Mouse (Mus musculus) induced T-regulatory cell, adult 2 months (primary cell): ENCODE measurements around the gene Ereg.

Source experiments
- DNase-seq: peaks from one replicate; pipeline ENCODE4 v3.0.0-alpha.2; 2012; ENCODE audit warnings: low read depth

Gene Ereg

DNA sequence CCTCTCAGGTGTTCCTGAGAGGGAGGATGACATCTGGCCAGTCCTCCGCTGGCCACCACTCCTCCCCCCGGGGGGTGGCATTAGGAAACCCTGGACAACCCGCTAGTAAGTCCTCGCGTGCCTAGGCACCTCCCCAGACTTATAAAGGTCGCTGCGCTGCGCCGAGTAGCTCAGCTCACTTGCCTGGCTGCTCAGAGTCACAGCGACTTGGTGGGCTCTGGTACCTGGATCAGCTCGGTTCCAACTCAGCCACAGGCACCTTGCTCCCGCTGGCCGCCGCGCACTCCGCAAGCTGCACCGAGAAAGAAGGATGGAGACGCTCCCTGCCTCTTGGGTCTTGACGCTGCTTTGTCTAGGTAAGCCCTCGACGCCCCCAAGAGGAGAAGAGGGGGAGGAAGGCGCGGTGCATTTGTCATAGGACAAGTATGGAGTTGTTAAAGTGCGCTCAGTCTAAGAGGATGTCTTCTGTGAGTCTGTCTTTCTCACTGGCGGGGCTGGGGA, at the start of gene Ereg:
Gene Ereg, plus strand, starts transcription at position 173 of the 501 bp plus-strand sequence.
- DNase-seq = no peak

GRCm38 (mm10) chr5:91027164-91027563, 47.3 kb upstream of the Ereg start, which contains the start of gene Epgn:
TSS of gene Epgn (plus strand) at chr5:91027464.
- no peak for DNase-seq

DNA sequence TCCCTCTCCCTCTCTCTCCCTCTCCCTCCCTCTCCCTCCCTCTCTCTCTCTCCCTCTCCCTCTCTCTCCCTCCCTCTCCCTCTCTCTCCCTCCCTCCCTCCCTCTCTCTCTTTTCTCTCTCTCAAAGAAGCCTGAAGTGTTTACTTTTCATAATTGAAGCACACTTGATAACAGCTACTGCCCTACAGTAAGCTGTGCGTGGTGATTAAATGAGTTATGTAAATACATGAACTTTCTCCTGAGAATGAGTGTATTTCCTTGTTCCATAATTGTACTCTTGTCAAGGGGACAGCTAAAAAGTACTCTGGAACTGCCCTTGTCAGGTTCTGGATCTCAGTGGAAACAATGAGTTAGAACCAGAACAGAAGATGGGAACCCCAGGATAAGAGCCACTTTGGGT, 46.6 kb upstream of the Ereg start:
- no peak for DNase-seq

GRCm38 (mm10) chr5:91030629-91031028, 43.8 kb upstream of the Ereg start:
- DNase-seq = no peak

DNA sequence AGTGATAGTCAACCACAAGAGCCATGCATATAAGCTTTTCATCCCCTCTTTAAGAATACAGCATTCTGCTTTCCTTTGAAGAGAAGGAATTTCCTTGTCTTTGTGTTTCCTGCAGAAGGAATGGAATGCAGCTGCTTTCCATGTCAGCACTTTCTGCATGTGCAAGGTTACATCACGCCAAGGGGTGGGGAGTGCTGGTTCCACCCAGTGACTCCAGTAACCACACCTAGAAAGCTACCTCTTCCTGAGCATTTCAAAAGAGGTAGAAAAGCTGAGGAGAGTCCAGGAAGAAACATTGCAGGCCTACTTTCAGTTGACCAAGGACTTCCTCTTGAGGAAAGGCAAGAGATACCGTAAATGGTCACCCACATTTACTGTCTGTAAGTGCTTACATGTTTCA, 39.1 kb upstream of the Ereg start:
- DNase-seq = no peak

- no peak for DNase-seq
Measured at GRCm38 (mm10) chr5:91036628-91037027, 37.8 kb upstream of the Ereg start.

- no peak for DNase-seq
Measured at GRCm38 (mm10) chr5:91037756-91038155, 36.7 kb upstream of the Ereg start.

- peak; percentile 61 for DNase-seq
Measured at GRCm38 (mm10) chr5:91038547-91038946, 35.9 kb upstream of the Ereg start.

- no peak for DNase-seq
Measured at GRCm38 (mm10) chr5:91038963-91039362, 35.5 kb upstream of the Ereg start.

- no peak for DNase-seq
Measured at GRCm38 (mm10) chr5:91047987-91048386, 26.4 kb upstream of the Ereg start.

- no peak for DNase-seq
Measured at GRCm38 (mm10) chr5:91048397-91048796, 26.0 kb upstream of the Ereg start.

DNA sequence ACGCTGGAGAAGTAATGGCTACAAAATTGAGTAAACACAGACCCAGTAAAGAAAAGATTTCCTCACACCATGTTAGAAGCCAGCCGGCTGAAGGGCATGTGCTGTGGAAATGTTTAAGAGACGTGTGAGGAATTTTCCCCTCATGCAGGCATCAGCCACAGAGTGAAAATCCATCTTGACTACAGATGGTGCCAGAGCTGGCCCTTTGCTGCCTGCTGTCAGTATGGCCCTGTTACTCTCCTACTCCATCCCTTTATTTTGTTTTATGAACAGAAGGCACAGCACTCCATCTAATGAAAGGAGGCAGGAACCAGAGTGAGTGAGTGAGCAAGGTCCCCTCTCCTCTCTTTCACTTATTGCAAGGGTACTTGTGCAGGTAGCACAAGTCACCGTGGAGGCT, 2.1 kb upstream of the Ereg start:
- DNase-seq = no peak

GRCm38 (mm10) chr5:91073626-91074025, 796 bp upstream of the Ereg start:
- no peak for DNase-seq

GRCm38 (mm10) chr5:91074026-91074425, 396 bp upstream of the Ereg start:
- no peak for DNase-seq

DNA sequence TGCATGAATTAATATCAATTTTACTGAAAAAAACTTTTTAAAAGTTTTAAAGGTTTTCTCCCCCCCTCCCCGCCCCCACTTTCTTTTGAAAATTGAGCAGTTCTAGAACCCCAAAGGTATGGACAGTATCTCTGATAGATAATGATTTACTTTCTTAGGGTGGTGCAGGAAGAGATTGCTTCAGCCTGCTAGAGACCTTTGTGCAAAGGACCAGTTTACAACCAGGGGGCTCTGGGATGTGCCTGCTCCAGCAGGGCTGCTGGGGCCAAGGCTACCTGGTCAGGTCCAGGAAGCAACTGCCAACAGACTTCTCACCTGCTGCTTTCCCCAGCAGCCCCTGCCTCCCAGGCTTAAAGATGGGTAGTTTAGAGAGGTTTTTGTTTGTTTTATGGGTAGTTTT, 599 bp downstream of the Ereg start:
- no peak for DNase-seq

- DNase-seq = peak; percentile 13
Measured at GRCm38 (mm10) chr5:91083016-91083415, 8.6 kb downstream of the Ereg start.

DNA sequence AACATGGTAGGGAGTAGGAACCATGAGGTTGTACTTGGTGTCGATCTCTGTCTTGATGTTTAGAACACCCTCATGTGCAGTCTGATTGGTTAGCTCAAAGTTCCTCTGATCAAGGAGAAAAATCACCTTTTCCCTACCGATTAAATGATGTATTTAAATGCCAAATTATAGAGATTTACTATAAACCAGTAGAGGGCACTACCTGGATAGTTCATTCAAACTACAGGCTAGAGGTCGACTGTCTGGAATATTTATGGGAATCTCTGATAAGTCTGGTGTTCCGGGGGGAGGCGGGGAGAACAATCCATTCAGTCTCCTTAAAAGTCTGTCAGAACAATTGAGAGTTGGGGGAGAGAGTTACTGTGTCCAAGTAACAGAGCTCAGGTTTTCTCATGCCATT, 10.9 kb downstream of the Ereg start:
- no peak for DNase-seq

DNA sequence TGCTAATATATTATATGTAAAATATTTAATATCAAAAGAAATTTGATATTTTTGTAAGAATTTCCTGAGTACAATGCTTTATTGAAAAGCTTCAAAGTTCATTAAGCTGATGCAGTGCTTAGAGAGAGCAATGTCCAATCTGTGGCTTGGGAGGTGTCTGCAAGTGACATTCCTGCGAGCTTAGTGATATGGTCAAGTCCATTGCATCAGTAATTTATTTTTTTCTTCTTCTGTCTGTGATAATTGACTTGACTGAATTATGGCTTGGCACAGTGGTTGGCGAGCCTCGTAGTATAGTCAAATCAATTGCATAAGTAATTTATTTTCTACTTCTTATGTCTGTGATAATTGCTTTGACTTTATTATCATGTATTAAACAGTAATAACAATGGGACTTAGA, 15.9 kb downstream of the Ereg start:
- DNase-seq = no peak

DNA sequence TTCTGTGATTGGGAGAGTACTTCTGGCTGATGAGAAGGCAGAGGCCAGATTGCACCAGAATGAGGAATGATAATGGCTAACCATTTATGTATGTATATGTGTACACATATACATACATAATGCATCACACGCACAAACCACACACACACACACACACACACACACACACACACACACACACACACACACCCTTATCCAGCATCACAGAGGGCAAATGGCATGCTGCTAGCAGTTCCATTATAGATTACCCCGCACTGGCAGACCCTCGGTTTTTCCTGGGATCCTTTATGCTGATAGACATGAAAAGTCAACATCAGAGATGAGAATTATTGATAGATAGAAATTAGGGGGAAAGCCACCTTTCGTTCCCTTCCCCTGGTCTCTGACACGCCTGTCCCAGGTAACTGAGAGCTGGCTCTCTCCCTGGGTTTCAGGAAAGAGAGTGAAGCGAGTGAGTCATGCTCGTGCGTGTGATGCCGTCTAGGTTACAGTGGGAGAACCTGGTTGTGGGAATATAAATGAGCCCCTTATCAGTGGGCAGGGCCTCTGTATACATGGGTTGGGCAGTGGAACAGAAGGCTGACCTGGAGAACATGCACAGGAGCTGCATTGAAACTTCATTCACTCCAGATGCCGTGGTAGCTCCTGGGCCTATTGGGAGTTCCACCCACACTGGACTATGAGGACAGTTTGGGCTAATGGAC, 23.6 kb downstream of the Ereg start:
- DNase-seq = no peak

DNA sequence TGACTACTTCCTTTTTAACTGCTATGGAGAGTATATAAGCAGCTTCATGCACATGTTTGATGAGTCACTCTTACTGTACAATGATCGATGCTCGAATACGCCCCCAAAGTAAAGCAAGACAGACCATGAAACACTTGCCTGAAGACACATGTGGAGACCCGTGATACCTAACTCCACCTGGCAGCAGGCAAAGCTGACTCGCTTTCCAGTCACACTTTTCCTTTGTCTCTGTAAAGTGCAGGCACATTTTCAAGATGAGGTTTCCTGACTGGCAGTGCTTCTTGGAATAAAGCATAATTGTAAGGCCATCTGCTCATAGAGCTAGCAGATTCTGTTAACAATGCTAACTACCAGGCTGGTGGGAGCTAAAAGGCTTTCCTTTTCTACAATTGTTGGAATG, 27.3 kb downstream of the Ereg start:
- DNase-seq = no peak

GRCm38 (mm10) chr5:91103943-91104665, 29.7 kb downstream of the Ereg start:
- DNase-seq = no peak

DNA sequence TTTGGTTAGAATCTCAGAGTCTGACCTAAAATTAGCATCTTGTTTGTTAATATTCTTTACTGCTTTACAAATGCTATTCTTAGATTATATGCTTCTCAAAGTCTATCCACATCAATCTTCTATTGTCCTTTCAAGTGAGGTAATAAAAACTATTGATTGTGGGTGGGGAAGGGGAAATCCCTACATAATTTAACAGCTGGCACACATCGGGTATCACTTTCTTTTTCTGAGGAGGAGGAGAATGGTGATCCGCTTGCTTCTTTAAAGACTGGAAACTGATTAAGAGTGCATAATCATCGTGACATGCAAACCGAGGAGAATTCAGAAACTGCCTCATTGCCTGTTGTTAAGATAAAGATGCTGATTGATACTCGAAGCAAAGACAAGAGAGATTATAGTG, 31.8 kb downstream of the Ereg start:
- DNase-seq = no peak

- DNase-seq = no peak
Measured at GRCm38 (mm10) chr5:91110023-91110670, 35.7 kb downstream of the Ereg start.
